Mouse (Mus musculus): ENCODE measurements around the gene Grk4. TPM values are rescaled to one million over a fixed set of nuclear protein-coding genes. Genes with fewer than 3 reads are reported as not detected.

Grk4 gene
- polyA plus RNA-seq, 1 experiment: 2.3 TPM

- DNase-seq (ENCODE audit: low read depth): no peak
- TF ChIP-seq CTCF (IDR thresholded peaks at IDR 0.05; ENCODE audit: borderline replicate concordance, extremely low read depth, insufficient read depth, insufficient read length) (no peak), POLR2A (IDR thresholded peaks at IDR 0.05; ENCODE audit: borderline replicate concordance, extremely low read depth, insufficient read depth, insufficient read length, poor library complexity, severe bottlenecking) (no peak)
These were observed 124.8 kb downstream of the Grk4 start for GRCm38 (mm10) chr5:34785027-34785426.

- no peak for DNase-seq (ENCODE audit: low read depth)
- TF ChIP-seq POLR2A (IDR thresholded peaks at IDR 0.05; ENCODE audit: borderline replicate concordance, extremely low read depth, insufficient read depth, insufficient read length, poor library complexity, severe bottlenecking) (no peak), CTCF (IDR thresholded peaks at IDR 0.05; ENCODE audit: borderline replicate concordance, extremely low read depth, insufficient read depth, insufficient read length) (no peak)
These were observed 131.0 kb downstream of the Grk4 start for GRCm38 (mm10) chr5:34791141-34791540.

DNA sequence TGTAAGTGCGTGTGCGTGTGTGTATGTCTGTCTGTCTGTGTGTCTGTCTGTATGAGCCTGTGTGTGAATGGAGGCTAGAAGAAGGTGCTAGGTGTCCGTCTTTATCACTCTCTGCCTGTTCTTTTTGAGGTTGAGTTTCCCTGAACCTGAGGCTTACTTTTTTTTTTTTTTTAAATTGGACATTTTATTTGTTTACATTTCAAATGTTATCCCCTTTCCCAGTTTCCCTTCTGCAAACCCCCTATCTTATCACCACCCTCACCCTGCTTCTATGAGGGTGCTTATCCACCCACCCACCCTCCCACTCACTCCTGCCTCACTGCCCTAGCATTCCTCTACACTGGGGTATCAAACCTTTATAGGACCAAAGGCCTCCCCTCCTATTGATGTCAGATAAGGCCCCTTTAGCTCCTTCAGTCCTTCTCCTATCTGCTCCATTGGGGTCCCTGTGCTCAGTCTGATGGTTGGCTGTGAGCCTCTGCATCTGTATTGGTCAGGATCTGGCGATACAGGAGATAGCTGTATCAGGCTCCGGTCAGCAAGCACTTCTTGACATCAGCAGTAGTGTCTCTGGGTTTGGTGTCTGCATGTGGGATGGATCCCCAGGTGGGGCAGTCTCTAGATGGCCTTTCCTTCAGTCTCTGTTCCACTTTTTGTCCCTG is 140.2 kb downstream of the Grk4 start:
- no peak for DNase-seq (ENCODE audit: low read depth)
- TF ChIP-seq POLR2A (IDR thresholded peaks at IDR 0.05; ENCODE audit: borderline replicate concordance, extremely low read depth, insufficient read depth, insufficient read length, poor library complexity, severe bottlenecking) (no peak), CTCF (IDR thresholded peaks at IDR 0.05; ENCODE audit: borderline replicate concordance, extremely low read depth, insufficient read depth, insufficient read length) (no peak)

Other genes starting within 250 kb of the Grk4 start
- gene Tnip2, start 146.4 kb upstream of the Grk4 start, polyA plus RNA-seq (2012; rRNA removed): 7.9 and 8.8 TPM in 2 replicates
- gene Sh3bp2, start 134.5 kb upstream of the Grk4 start, polyA plus RNA-seq (2012; rRNA removed): 39.8 and 41.6 TPM in 2 replicates
- 264 and 287 TPM in 2 replicates for gene Add1, start 86.7 kb upstream of the Grk4 start, polyA plus RNA-seq (2012; rRNA removed)
- gene Mfsd10, start 23.2 kb upstream of the Grk4 start, polyA plus RNA-seq (2012; rRNA removed): 141 and 266 TPM in 2 replicates
- 21.5 and 25.1 TPM in 2 replicates for gene Nop14, start 231 bp upstream of the Grk4 start, polyA plus RNA-seq (2012; rRNA removed)
- gene Htt, start 101.4 kb downstream of the Grk4 start, polyA plus RNA-seq (2012; rRNA removed): 28.2 and 32.2 TPM in 2 replicates
- gene Msantd1, start 247.6 kb downstream of the Grk4 start, polyA plus RNA-seq (2012; rRNA removed): 8.2 and 9.0 TPM in 2 replicates

Data from brain, embryonic 14.5 days (tissue).